Mouse (Mus musculus): ENCODE measurements around the gene Iqcf1.

The Iqcf1 gene

GRCm38 (mm10) chr9:106464751-106465541 lies 34.8 kb upstream of the Iqcf1 start:
- no peak for DNase-seq (ENCODE audit: low read depth, low spot score)

GRCm38 (mm10) chr9:106465571-106466200 lies 34.1 kb upstream of the Iqcf1 start, which contains the start of gene Gpr62:
Gene Gpr62, minus strand, starts transcription at chr9:106465938.
- DNase-seq (ENCODE audit: low read depth, low spot score): no peak

GRCm38 (mm10) chr9:106466721-106467120 lies 33.0 kb upstream of the Iqcf1 start:
- DNase-seq (ENCODE audit: low read depth, low spot score): no peak

GRCm38 (mm10) chr9:106467746-106468145 lies 32.0 kb upstream of the Iqcf1 start:
- DNase-seq (ENCODE audit: low read depth, low spot score): no peak

- no peak for DNase-seq (ENCODE audit: low read depth, low spot score)
These were observed 30.4 kb upstream of the Iqcf1 start for GRCm38 (mm10) chr9:106469317-106469716.

GRCm38 (mm10) chr9:106469776-106470175 lies 30.0 kb upstream of the Iqcf1 start:
- DNase-seq (ENCODE audit: low read depth, low spot score): no peak

- no peak for DNase-seq (ENCODE audit: low read depth, low spot score)
These were observed 28.6 kb upstream of the Iqcf1 start for GRCm38 (mm10) chr9:106470991-106471750.

- DNase-seq (ENCODE audit: low read depth, low spot score): no peak
These were observed 27.9 kb upstream of the Iqcf1 start for GRCm38 (mm10) chr9:106471892-106472291.

GRCm38 (mm10) chr9:106472321-106472720 lies 27.4 kb upstream of the Iqcf1 start:
- no peak for DNase-seq (ENCODE audit: low read depth, low spot score)

- no peak for DNase-seq (ENCODE audit: low read depth, low spot score)
These were observed 26.6 kb upstream of the Iqcf1 start for GRCm38 (mm10) chr9:106473081-106473752.

GRCm38 (mm10) chr9:106473753-106474105 lies 26.0 kb upstream of the Iqcf1 start:
- DNase-seq (ENCODE audit: low read depth, low spot score): no peak

- DNase-seq (ENCODE audit: low read depth, low spot score): no peak
These were observed 25.3 kb upstream of the Iqcf1 start for GRCm38 (mm10) chr9:106474456-106474855.

GRCm38 (mm10) chr9:106475046-106475445 lies 24.7 kb upstream of the Iqcf1 start:
- DNase-seq (ENCODE audit: low read depth, low spot score): no peak

- no peak for DNase-seq (ENCODE audit: low read depth, low spot score)
These were observed 24.1 kb upstream of the Iqcf1 start, which contains the start of gene Rrp9 for GRCm38 (mm10) chr9:106475663-106476001. Gene Rrp9, plus strand, starts transcription at chr9:106475963.

GRCm38 (mm10) chr9:106476002-106476923 lies 23.5 kb upstream of the Iqcf1 start:
- DNase-seq (ENCODE audit: low read depth, low spot score): no peak

- peak; percentile 98 for DNase-seq (ENCODE audit: low read depth, low spot score)
These were observed 22.8 kb upstream of the Iqcf1 start, which contains the start of gene Parp3 for GRCm38 (mm10) chr9:106476924-106477484. Gene Parp3, minus strand, starts transcription at chr9:106476949.

GRCm38 (mm10) chr9:106477649-106478048 lies 22.1 kb upstream of the Iqcf1 start:
- DNase-seq (ENCODE audit: low read depth, low spot score): no peak

- DNase-seq (ENCODE audit: low read depth, low spot score): no peak
These were observed 21.7 kb upstream of the Iqcf1 start for GRCm38 (mm10) chr9:106478101-106478500.

- DNase-seq (ENCODE audit: low read depth, low spot score): no peak
These were observed 19.2 kb upstream of the Iqcf1 start for GRCm38 (mm10) chr9:106480541-106480940.

- DNase-seq (ENCODE audit: low read depth, low spot score): no peak
These were observed 18.7 kb upstream of the Iqcf1 start for GRCm38 (mm10) chr9:106481075-106481474.

All from WW6 (cell line).